Comparison of ENCODE assay signal across 18 mouse cellular contexts in genomic region chr11:77858589-77858988, GRCm38 (mm10). TPM values are rescaled to one million over a fixed set of nuclear protein-coding genes. Genes with fewer than 3 reads are reported as not detected.
DNase-seq lines count a peak whose midpoint lies in the region; ATAC-seq and TF ChIP-seq lines count a peak whose summit lies in the region.
"Had no signal": no experiment of that assay in that cellular context is flagged by ENCODE, and none has a peak within 500 bp of the region (broad histone marks: within the 10 kb centered on the region; RNA-seq: fewer than 3 reads in every experiment).

No protein-coding gene starts in this region.

- peaks cover 59% of the 10 kb centered on the region for H3K4me1 ChIP-seq in neural tube, embryonic 12.5 days
- H3K4me1 ChIP-seq in forebrain, postnatal 0 days (ENCODE audit: insufficient read depth): peaks cover 17% of the 10 kb centered on the region
- H3K4me1 ChIP-seq in midbrain, embryonic 14.5 days (ENCODE audit: control insufficient read depth, insufficient read depth, low read length): peaks cover 56% of the 10 kb centered on the region
- no peaks in the 10 kb centered on the region; the same call in 1 of the 2 replicates for H3K4me1 ChIP-seq in liver, embryonic 11.5 days (replicated peaks; ENCODE audit: control insufficient read depth, insufficient read depth, low read length)
- 0 out of 2 replicates have a peak, but pooled peaks cover 6% of the 10 kb centered on the region for H3K4me1 ChIP-seq in liver, embryonic 12.5 days

- no peaks in the 10 kb centered on the region for H3K9me3 ChIP-seq in neural tube, embryonic 12.5 days
- H3K9me3 ChIP-seq in forebrain, postnatal 0 days (ENCODE audit: low read length): no peaks in the 10 kb centered on the region
- no peaks in the 10 kb centered on the region for H3K9me3 ChIP-seq in midbrain, embryonic 14.5 days (ENCODE audit: control insufficient read depth, low read length)
- no peaks in the 10 kb centered on the region for H3K9me3 ChIP-seq in liver, embryonic 11.5 days (ENCODE audit: control insufficient read depth, low read length)
- no peaks in the 10 kb centered on the region for H3K9me3 ChIP-seq in liver, embryonic 12.5 days (replicated peaks)
- H3K9me3 ChIP-seq: embryonic facial prominence, embryonic 15.5 days; G1E had no signal

- peaks cover 55% of the 10 kb centered on the region for H3K27me3 ChIP-seq in neural tube, embryonic 12.5 days (replicated peaks)
- no peaks in the 10 kb centered on the region for H3K27me3 ChIP-seq in forebrain, postnatal 0 days (ENCODE audit: insufficient read depth, low read length)
- H3K27me3 ChIP-seq in midbrain, embryonic 14.5 days (ENCODE audit: control insufficient read depth, insufficient read depth, low read length): no peaks in the 10 kb centered on the region
- H3K27me3 ChIP-seq in liver, embryonic 11.5 days (replicated peaks; ENCODE audit: control insufficient read depth, insufficient read depth, low read length): peaks cover 6% of the 10 kb centered on the region
- no peaks in the 10 kb centered on the region for H3K27me3 ChIP-seq in liver, embryonic 12.5 days (replicated peaks)
- H3K27me3 ChIP-seq: embryonic facial prominence, embryonic 15.5 days had no signal

- H3K4me2 ChIP-seq in neural tube, embryonic 12.5 days (replicated peaks): no peak overlapping the region
- no peak overlapping the region for H3K4me2 ChIP-seq in forebrain, postnatal 0 days (ENCODE audit: low read depth)
- H3K4me2 ChIP-seq in midbrain, embryonic 14.5 days (ENCODE audit: low read length): no peak overlapping the region
- H3K4me2 ChIP-seq in liver, embryonic 11.5 days: no peak overlapping the region
- no peak overlapping the region for H3K4me2 ChIP-seq in liver, embryonic 12.5 days
- H3K4me2 ChIP-seq: embryonic facial prominence, embryonic 15.5 days; lung, embryonic 14.5 days had no signal

- H3K27ac ChIP-seq in neural tube, embryonic 12.5 days: no peak overlapping the region
- peak overlapping the region; percentile 87 for H3K27ac ChIP-seq in forebrain, postnatal 0 days (ENCODE audit: low read depth, low read length)
- peak overlapping the region; percentile 47 for H3K27ac ChIP-seq in midbrain, embryonic 14.5 days (replicated peaks; ENCODE audit: low read depth, low read length)
- no peak overlapping the region for H3K27ac ChIP-seq in liver, embryonic 11.5 days (ENCODE audit: low read depth, low read length)
- H3K27ac ChIP-seq in liver, embryonic 12.5 days: no peak overlapping the region
- H3K27ac ChIP-seq: embryonic facial prominence, embryonic 15.5 days; heart, adult 2 months had no signal

- peaks cover 44% of the 10 kb centered on the region for H3K36me3 ChIP-seq in neural tube, embryonic 12.5 days
- H3K36me3 ChIP-seq in forebrain, postnatal 0 days (ENCODE audit: insufficient read depth): peaks cover 43% of the 10 kb centered on the region
- peaks cover 42% of the 10 kb centered on the region for H3K36me3 ChIP-seq in midbrain, embryonic 14.5 days (ENCODE audit: control insufficient read depth, insufficient read depth, low read length)
- peaks cover 28% of the 10 kb centered on the region for H3K36me3 ChIP-seq in liver, embryonic 11.5 days (ENCODE audit: control insufficient read depth, insufficient read depth, low read length)
- peaks cover 82% of the 10 kb centered on the region for H3K36me3 ChIP-seq in liver, embryonic 12.5 days

- WGBS in neural tube, embryonic 12.5 days: 27% methylated on average over 9 of the region's 9 CpGs
- 19% methylated on average over 9 of the region's 9 CpGs for WGBS in forebrain, postnatal 0 days
- WGBS in midbrain, embryonic 14.5 days: 25% methylated on average over 9 of the region's 9 CpGs
- 67% methylated on average over 9 of the region's 9 CpGs for WGBS in liver, embryonic 11.5 days
- WGBS in liver, embryonic 12.5 days (ENCODE audit: insufficient replicate concordance): 70% methylated on average over 9 of the region's 9 CpGs

- ATAC-seq in neural tube, embryonic 12.5 days (ENCODE audit: low FRiP score, low read depth): no peak
- ATAC-seq in forebrain, postnatal 0 days: peak; percentile 79
- no peak for ATAC-seq in midbrain, embryonic 14.5 days (ENCODE audit: low FRiP score, low TSS enrichment)
- no peak for ATAC-seq in liver, embryonic 11.5 days (replicated peaks; ENCODE audit: low FRiP score)
- ATAC-seq in liver, embryonic 12.5 days: no peak

- DNase-seq in neural tube, embryonic 10.5 days (ENCODE audit: extremely low spot score, low spot score): no peak
- peak; percentile 68 for DNase-seq in forebrain, postnatal 0 days
- DNase-seq in midbrain, embryonic 14.5 days: peak; percentile 57
- DNase-seq in liver, embryonic 11.5 days (ENCODE audit: low spot score): no peak
- no peak for DNase-seq in adrenal gland, adult 8-10 months
- DNase-seq: embryo, embryonic 11 days; gastrocnemius, postnatal 14 days; heart, adult 2 months; kidney, adult 8-10 months; kidney, postnatal 4 days; liver; lung, embryonic 14.5 days; right cerebral cortex, postnatal 25 days; thymus, postnatal 14 days had no signal

- peak overlapping the region; percentile 38; the same call in 1 of the 2 replicates for H3K9ac ChIP-seq in neural tube, embryonic 12.5 days
- peak overlapping the region; percentile 22; the same call in 1 of the 2 replicates for H3K9ac ChIP-seq in forebrain, postnatal 0 days
- peak overlapping the region; percentile 2; the same call in 1 of the 2 replicates for H3K9ac ChIP-seq in midbrain, embryonic 14.5 days (replicated peaks; ENCODE audit: low read length)
- H3K9ac ChIP-seq in liver, embryonic 11.5 days (ENCODE audit: low read depth, low read length): no peak overlapping the region
- no peak overlapping the region for H3K9ac ChIP-seq in liver, embryonic 12.5 days
- H3K9ac ChIP-seq: embryonic facial prominence, embryonic 15.5 days; lung, embryonic 14.5 days had no signal

- TF ChIP-seq CTCF in forebrain, postnatal 0 days (IDR thresholded peaks at IDR 0.05; ENCODE audit: low read depth): no peak

- no peak overlapping the region for H3K4me3 ChIP-seq in neural tube, embryonic 12.5 days
- no peak overlapping the region for H3K4me3 ChIP-seq in forebrain, postnatal 0 days (ENCODE audit: low read depth, low read length)
- H3K4me3 ChIP-seq in midbrain, embryonic 14.5 days (replicated peaks; ENCODE audit: low read depth, low read length): no peak overlapping the region
- no peak overlapping the region for H3K4me3 ChIP-seq in liver, embryonic 11.5 days (ENCODE audit: low read depth, low read length)
- no peak overlapping the region for H3K4me3 ChIP-seq in liver, embryonic 12.5 days
- H3K4me3 ChIP-seq: embryonic facial prominence, embryonic 15.5 days; heart, adult 2 months had no signal

RNA-seq across cellular contexts. Expression of gene Pipox, which starts 35.3 kb away (rescaled TPM):
- polyA plus RNA-seq in neural tube, embryonic 12.5 days (2016; fragmentation: Nextera tagmentation; extraction: Ambion mirVana): 2.7 and 4.7 TPM in 2 replicates
- 3.8 and 6.8 TPM in 2 replicates for total RNA-seq in forebrain, postnatal 0 days (2014; rRNA removed)
- 3.7 and 4.2 TPM in 2 replicates for polyA plus RNA-seq in forebrain, postnatal 0 days (2015; fragmentation: Nextera tagmentation; extraction: Ambion mirVana)
- polyA plus RNA-seq in midbrain, embryonic 14.5 days (2014; fragmentation: Nextera tagmentation; extraction: Ambion mirVana): 4.0 and 4.2 TPM in 2 replicates
- polyA plus RNA-seq in liver, embryonic 11.5 days (2014; fragmentation: Nextera tagmentation; extraction: Ambion mirVana): 6.9 and 7.2 TPM in 2 replicates
- polyA plus RNA-seq in liver, embryonic 12.5 days (2016; fragmentation: Nextera tagmentation; extraction: Ambion mirVana): 6.7 and 7.2 TPM in 2 replicates
- 1 to 10 TPM in 2 of 4 experiments, under 1 TPM in 2; 0.89 to 2.4 (median 1.5) TPM for total RNA-seq in adrenal gland, adult 8-10 months (2022)
- total RNA-seq: G1E had no signal
- polyA plus RNA-seq: G1E had no signal

Comparison
In these comparisons a context has a peak if more than half of its experiments do, and no peak if none do; other contexts are left out.
1. H3K27ac ChIP-seq: peak in forebrain, postnatal 0 days (single experiment) and midbrain, embryonic 14.5 days (single experiment); none in neural tube, embryonic 12.5 days (single experiment), liver, embryonic 11.5 days (single experiment) and liver, embryonic 12.5 days (single experiment).
2. H3K9ac ChIP-seq: peak in neural tube, embryonic 12.5 days (single experiment), forebrain, postnatal 0 days (single experiment) and midbrain, embryonic 14.5 days (single experiment); none in liver, embryonic 11.5 days (single experiment) and liver, embryonic 12.5 days (single experiment).
3. DNase-seq: peak in forebrain, postnatal 0 days (single experiment) and midbrain, embryonic 14.5 days (single experiment); none in neural tube, embryonic 10.5 days (single experiment), liver, embryonic 11.5 days (single experiment) and adrenal gland, adult 8-10 months (single experiment).